Mouse (Mus musculus) thymus, postnatal 36 days (tissue): ENCODE data around the gene Cbwd1.

Experiments used
- DNase-seq, 2 experiments: peaks; one replicate each; pipeline ENCODE4 v3.0.0; 2022; ENCODE audit warnings: mixed read lengths in 2 of 2

Cbwd1 gene

DNA sequence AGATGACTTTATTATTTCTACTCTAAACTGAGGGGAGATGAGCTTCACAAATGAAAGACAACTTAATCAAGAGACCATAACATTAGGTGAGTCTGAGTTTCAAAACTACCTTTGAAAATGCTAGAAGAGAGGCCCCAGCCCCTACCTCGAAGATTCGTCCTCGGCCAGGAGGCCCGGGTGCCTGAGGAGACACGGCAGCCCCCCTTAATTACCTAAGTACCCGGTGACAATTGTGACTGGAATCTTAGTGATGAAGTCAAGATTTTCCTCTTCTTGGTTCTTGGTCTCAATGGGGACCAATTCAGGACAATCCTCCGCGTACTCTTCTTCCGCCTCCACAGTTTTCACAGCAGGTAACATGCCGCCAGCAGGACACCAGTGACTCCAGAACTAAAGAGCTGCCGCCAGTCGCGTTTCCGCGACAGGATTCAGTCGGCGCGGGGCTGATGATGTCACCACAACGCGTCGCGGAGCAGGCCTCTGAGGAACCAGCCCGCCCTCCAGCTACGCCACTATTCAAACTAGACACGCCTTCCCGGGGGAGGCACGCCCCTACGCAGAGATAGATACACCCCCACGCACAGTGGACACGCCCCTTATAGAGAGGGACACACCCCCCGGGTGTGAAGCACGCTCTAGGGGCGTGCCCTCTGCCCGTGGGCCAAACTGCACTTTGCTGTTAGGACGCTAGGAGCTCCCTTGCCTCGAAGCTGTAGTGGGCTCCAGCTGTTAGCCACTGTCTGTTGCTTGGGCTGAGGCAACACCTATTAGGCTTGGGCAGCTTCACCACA lies at the start of gene Cbwd1:
Cbwd1 (minus strand) TSS at position 439 of the 791 bp plus-strand sequence.
- DNase-seq: peak; percentile 97

DNA sequence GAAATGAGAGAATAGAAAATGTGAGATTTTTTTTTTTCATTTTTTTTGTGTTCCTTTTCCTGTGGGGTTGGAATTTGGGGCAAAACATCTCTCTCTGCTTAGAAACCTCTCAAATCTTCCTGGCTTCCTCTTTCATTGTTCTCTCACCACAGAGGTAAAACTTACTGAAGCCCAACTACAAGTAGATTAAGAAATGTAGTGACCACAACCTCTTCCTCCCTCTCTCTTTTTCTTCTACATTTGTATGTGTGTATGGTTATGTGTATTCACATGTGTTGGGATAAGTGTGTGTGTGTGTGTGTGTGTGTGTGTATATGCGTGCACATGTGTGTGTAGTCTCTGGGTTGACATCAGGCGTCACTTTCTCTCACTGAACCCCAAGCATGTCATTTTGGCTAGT lies 47.1 kb upstream of the Cbwd1 start:
- no peak for DNase-seq

DNA sequence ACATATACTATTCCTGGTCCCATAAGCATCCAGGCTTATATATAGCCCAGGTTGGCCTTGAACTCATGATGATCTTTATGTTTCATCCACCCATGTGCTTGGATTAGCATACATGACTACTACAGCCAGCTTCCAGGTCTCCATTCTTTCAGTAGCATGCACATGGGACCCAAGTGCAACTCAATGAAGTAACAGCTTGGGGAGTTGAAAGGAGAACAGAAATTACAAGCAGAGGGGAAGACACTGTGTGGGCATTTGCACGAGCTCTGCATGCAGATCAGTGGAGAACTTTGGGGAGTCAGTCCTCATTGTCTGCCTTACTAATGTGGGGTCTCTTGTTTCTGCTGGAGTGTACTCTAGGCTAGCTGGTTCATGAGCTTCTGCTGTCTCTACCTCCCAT lies 45.3 kb upstream of the Cbwd1 start:
- no peak for DNase-seq

GRCm38 (mm10) chr19:25003810-25004209 lies 42.4 kb upstream of the Cbwd1 start:
- DNase-seq: peak; percentile 16 to 43

- no peak for DNase-seq
Measured at GRCm38 (mm10) chr19:25002828-25003227, 41.4 kb upstream of the Cbwd1 start.

GRCm38 (mm10) chr19:25002032-25002431 lies 40.6 kb upstream of the Cbwd1 start:
- DNase-seq: no peak

GRCm38 (mm10) chr19:25000153-25000552 lies 38.7 kb upstream of the Cbwd1 start:
- no peak for DNase-seq

DNA sequence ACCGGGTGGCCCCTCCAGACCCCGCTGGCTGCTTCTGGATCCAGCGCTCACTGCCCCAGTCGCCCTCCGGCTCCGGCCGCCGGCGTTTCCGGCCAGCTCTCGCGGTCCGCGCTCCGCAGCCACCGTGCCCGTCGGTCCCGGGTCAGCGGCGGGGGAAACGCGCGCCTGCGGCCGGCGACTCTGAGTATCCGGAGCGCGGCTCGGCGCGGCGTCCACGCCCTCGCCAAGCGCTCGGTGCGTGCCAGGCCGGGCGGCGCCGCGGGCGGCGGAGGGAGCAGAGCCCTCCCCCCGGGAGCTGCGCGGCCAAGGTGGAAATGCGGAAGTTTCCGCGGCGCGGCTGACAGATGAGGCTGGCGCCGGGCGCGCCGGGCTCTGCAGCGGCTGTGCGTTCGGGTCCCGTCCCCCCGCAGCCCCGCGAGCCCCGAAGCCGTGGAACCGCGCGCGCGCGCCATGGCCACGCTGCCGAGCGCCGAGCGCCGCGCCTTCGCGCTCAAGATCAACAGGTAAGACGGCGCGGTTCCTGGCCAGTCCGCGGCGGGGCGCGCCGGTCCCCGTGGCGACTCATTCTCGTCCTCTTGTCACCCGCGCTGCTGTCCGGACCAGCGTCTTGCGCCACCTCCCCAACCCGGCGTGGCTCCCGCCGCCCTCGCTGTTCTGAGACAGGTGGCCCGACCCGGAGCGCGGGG lies 37.9 kb upstream of the Cbwd1 start, which contains the start of gene Dock8:
Dock8 (plus strand) TSS at position 334 of the 686 bp plus-strand sequence.
- DNase-seq: peak; percentile 71 to 80

DNA sequence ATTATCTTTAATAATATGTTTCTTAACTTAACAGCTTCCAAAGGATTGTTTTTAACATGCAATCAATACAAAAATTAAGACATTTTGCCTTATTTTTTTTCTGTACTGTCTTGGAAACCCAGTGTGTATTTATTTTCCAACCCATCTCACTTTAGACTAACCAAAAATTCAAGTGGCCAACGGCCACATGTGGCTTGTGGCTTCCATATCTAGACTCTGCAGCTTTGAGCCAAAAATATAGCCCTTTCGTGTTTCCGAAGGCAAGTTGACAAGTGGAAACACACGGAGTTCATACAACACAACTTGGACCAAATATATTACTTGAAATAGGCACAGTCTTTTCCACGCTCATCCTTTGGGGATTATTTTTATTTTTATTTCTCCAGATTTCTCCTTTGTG lies 37.2 kb upstream of the Cbwd1 start:
- no peak for DNase-seq

DNA sequence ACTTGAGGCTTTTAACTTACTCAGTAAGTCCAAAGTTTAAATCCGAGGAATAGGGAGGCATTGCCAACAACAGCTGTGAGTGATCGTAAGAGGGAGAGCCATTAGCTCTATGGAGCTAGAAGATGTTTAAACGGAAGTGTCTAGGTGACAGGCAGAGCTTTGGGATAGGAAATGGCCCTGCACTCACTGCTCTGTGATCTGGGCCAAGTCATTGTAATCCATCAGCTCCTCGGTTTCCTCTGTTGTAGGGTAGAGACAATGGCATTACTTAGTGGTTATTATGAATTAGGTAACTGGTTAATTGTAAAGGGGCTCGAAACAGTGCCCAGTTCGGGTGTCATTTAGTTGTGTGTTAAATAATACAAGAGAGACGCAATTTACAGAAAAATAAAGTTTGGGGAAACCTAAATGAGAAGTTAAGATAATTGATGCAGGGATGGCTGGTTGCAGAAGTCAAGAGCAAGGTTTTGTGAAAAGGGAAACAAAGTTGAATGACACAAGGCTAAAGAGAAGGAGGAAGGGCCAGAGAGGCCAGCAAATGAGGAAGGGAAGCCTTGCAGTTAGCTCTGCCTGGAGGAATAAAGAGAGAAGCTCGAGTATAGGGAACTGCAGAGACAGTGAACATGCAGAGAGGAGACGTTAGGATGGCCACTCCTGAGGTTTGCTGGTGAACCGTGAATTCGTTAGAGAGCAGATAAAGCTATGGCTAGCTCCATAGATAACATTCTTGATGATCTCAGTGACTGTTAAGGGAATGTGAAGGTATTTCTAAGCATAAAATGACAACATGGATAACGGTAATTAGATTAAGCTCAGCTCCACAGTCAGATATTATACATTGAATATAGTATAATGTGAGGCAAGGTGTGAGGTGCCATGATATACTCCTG lies 35.6 kb upstream of the Cbwd1 start:
- DNase-seq: no peak

- no peak for DNase-seq
Measured at GRCm38 (mm10) chr19:24994900-24995299, 33.5 kb upstream of the Cbwd1 start.

DNA sequence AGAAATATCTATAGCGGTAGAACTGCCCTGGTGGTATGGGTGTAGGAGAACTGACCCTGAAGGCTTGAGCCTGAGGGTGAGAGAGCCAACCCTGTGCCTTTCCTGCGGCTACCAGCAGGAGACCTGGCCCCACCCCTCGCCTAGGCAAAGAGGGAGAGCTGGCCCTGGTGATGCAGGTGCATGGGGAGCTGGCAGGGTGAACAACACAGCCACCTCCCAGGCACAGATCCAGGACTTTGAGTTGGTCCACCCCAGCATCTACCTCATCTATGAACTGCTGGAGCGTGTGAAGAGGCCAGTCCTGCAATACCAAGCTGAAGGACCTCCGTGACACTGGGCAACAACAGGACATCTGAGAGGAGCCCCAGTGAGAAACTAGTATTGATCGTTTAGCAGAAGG lies 32.1 kb upstream of the Cbwd1 start:
- DNase-seq: no peak

DNA sequence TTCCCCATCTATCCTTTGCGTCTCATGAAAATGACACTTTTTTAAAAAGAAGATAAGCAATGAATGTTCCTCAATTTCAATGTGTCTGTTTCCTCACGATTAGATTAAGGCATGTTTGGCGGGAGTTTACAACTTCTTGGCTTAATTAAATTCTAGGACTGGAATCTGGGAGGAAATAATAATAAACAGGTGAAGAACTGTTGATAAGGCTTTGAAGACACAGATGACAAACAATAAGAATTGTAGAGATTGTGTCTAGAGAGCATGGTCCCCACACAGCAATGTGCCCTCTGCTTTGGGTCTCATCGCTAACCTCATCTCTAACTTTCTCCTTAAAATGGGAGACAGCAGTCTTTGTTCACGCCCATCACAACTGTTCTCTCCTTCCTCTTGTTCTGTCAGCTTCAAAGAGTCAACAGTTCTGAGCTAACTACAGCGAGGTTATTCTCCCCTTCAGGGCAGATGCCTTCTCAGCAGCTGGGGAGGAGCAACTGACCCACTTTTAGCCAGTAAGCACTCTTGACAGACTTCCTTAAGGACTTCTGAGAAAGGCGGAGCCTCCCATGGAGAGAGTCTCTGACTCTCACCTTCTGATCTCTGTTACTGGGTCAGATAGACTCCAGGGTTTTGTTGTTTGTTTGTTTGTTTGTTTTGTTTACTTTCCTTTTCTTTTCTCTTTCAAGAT lies 28.9 kb upstream of the Cbwd1 start:
- peak; percentile 50 to 71 for DNase-seq

DNA sequence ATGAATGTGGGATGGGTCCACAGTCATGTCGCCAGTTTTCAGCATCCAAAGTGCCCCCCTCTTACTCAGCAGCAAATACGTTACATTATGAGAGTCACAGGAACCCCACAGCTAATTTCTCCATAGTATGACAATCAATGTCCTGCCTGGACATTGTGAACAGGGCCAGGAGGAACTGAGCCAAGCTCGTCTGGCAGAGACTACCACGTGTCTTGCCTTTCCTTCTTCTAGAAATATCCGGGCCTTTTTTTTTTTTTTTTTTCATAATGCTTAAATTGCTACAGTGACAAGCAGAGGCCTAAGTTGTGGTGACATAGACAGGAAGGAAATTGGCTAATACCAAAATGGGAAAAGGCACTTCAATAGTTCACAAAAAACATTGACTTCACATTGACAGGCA lies 27.4 kb upstream of the Cbwd1 start:
- no peak for DNase-seq

- DNase-seq: no peak
Measured at GRCm38 (mm10) chr19:24987355-24987754, 25.9 kb upstream of the Cbwd1 start.

- no peak for DNase-seq
Measured at GRCm38 (mm10) chr19:24985045-24985444, 23.6 kb upstream of the Cbwd1 start.

DNA sequence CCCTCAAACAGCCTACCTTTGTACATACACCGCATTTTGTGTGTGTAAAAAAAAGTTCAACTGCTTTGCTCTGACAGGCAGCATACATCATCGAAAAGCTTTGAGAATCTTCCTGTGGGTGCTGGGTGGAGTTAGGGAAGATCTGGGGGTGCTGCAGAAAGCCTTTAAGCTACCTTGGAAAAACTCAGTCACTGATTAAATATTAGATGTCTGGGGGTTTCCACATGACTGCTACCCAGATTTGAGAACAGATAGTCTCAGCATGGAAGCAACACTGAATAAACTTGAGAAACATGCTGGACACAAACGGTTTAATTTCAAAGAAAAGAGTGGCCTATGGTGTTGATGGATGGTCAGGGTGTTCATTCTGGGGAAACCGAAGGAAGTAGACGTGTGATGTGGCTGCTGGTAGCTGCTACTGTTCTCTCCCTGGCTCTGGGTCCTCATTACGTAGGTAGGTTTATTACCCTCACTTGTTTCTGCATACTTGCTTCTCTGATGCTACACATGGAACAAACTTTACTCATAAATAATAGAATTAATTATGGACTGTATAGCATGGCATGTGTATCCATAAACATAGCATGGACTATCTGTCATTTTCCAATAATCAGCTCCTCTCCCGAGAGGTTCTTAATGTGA lies 22.6 kb upstream of the Cbwd1 start:
- DNase-seq: no peak

DNA sequence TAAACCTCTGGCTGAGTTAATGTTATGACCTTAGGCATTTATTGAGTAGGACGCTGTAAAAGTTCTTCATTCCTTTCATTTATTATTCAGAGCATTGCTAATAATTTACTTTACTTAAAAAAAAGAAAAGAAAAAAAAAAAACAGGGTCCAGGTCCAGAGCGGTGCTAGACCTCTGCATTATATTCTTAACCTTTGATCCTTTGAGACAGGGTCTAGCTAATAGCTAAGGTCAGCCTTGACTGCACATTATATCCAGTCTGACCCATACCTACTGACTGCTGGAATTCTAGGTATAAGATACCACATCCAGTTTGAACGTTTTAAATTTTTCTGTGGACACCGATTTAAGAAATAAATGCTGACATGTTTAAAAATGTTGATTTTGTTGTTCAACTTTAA lies 21.6 kb upstream of the Cbwd1 start:
- DNase-seq: no peak

DNA sequence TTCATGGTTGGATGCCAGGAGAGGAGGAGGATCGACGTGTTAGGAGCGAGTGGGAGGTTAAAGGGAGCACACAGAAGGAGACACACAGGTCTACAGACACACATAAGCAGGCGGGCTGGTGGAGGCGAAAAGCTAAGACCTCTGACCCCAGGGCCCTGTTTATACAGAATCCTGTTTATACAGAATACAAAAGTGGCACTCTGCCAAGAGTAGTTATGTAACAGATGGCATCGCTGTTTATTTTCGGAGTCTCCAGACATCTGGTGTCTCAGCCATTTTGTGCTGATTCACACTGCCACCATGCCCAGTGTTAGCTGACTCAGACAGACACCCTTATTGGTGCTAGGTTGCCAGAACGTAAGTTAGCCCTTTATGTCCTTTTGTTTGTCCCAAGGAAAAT lies 19.9 kb upstream of the Cbwd1 start:
- DNase-seq: no peak

DNA sequence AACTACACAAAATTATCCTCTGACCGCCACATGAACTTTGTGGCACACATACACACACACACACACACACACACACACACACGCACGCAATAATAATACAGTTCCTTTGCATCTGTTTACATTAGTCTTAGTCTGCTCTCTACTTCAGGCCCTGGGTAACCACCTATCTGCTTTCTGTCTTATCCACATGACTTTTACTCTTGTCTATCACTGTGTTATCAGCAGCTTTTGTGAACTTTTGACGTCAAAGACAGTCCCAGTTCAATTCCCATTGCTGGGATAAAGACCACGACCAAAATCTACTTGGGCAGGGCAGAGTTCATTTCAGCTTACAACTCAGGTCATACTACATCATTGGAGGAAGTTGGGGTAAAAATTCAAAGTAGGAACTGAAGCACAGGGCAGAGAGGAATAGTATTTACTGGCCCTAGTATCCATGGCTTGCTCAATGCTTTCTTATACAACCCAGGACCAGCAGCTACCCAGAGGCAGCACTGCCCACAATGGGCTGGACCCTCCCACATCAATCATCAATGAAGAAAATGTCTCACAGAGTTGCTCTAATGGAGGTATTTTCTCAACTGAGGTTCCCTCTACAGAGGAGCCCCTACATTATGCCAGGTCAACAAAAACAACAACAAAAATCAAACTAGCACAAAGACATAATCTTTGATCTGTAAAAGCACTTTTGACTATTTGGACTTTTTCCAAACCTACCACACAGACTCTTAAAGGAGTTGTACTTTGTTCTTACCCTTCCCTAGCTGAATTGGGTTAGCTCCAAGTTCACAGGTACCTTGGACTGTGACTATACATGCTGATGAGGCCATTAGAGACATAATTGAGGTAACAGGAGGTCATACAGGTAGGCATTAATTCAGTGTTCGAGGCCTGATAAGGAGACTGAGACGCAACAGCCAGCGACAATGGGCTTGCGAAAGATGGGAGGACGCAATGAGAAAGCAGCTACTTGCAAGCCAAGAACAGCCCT lies 17.7 kb upstream of the Cbwd1 start:
- no peak for DNase-seq

- no peak for DNase-seq
Measured at GRCm38 (mm10) chr19:24977991-24978390, 16.6 kb upstream of the Cbwd1 start.
